Mouse (Mus musculus): ENCODE results near the gene 3110001I22Rik.

The 3110001I22Rik gene

GRCm38 (mm10) chr16:13722937-13723336 is 51.2 kb downstream of the 3110001I22Rik start:
- DNase-seq = no peak

GRCm38 (mm10) chr16:13727811-13728335 is 56.1 kb downstream of the 3110001I22Rik start:
- DNase-seq = no peak

All from right cerebral cortex, adult 18-20 months (tissue).